Mouse (Mus musculus): ENCODE measurements around the gene Plscr1.

Gene Plscr1

GRCm38 (mm10) chr9:92316791-92317190, 67.2 kb downstream of the Plscr1 start:
- no peaks in the 10 kb centered on the region for H3K27me3 ChIP-seq (ENCODE audit: control insufficient read depth, insufficient read depth, low read length, poor library complexity, severe bottlenecking)
- H3K36me3 ChIP-seq (ENCODE audit: control insufficient read depth, insufficient read depth, low read length, poor library complexity, severe bottlenecking): no peaks in the 10 kb centered on the region
- no peak for DNase-seq (ENCODE audit: low read depth, low spot score)
